Mouse (Mus musculus) lung, adult 2 months (tissue): Measurements from ENCODE around the gene Abca6.

Experiments
- CTCF ChIP-seq: fragments of 200-500 bp; IDR thresholded peaks from 2 replicates; pipeline ENCODE4 v1.5.1; 2011; ENCODE audit warnings: mild to moderate bottlenecking, low read length, control low read depth; ENCODE audit not compliant: insufficient read depth
- POLR2A ChIP-seq: fragments of 200-500 bp; IDR thresholded peaks from 2 replicates; pipeline ENCODE4 v1.6.1; 2011; ENCODE audit warnings: low read depth, mild to moderate bottlenecking, control low read depth, low read length, borderline replicate concordance; ENCODE audit errors: extremely low read depth

DNA sequence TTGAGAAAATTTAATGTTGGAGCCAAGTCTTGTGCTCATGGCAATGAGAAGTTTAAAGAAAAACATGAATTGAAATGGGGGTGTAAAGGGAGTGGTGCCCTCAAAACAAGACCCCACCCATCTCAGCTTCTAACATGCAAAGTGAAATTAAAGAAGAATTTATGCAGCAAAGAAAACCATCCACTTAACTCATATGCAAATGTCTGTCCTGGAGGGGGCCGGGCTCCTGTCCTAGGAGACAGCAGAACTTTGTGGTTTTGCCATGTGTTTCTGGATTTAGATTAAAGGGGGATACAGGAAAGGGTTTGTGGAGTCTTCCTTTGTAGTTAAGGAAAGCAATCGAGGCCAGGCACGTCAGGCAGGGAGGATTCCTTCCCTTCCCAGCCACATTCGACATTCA is 6.3 kb upstream of the Abca6 start:
- TF ChIP-seq CTCF (no peak), POLR2A (no peak)
